Mouse (Mus musculus): Measurements from ENCODE around the gene Mypn.

- TF ChIP-seq CTCF (IDR thresholded peaks at IDR 0.05; ENCODE audit: control insufficient read depth, insufficient read depth, insufficient read length), result no peak
- no peak for TF ChIP-seq USF1 (IDR thresholded peaks at IDR 0.05; ENCODE audit: low read depth)
- no peak for TF ChIP-seq MAX (IDR thresholded peaks at IDR 0.05)
Measured at GRCm38 (mm10) chr10:63122516-63122915, 81.2 kb downstream of the Mypn start.
